Mouse (Mus musculus): Measurements from ENCODE around the gene Acaca. TPM values are rescaled to one million over a fixed set of nuclear protein-coding genes. Genes with fewer than 3 reads are reported as not detected.

Acaca gene
- polyA plus RNA-seq, 1 experiment from 2014 or later: 5.5 TPM

GRCm38 (mm10) chr11:84271948-84272347 is 142.5 kb downstream of the Acaca start:
- H3K4me3 ChIP-seq (replicated peaks; ENCODE audit: low read depth, low read length): no peak overlapping the region
- H3K27me3 ChIP-seq (ENCODE audit: insufficient read depth, low read length): no peaks in the 10 kb centered on the region
- DNase-seq (ENCODE audit: low spot score): peak; percentile 11
- TF ChIP-seq CTCF (IDR thresholded peaks at IDR 0.05; ENCODE audit: low read depth): no peak
- H3K27ac ChIP-seq: no peak overlapping the region
- H3K36me3 ChIP-seq (ENCODE audit: insufficient read depth, low read length): peaks cover 1% of the 10 kb centered on the region; the same call in 1 of the 2 replicates
- 57% methylated on average over 10 of the region's 10 CpGs for WGBS
- no peak for ATAC-seq (replicated peaks; ENCODE audit: low FRiP score, low read depth)
- H3K9me3 ChIP-seq (replicated peaks; ENCODE audit: low read length): no peaks in the 10 kb centered on the region
- no peak overlapping the region for H3K9ac ChIP-seq (ENCODE audit: low read depth, low read length)
- no peak overlapping the region for H3K4me2 ChIP-seq (ENCODE audit: low read length)
- H3K4me1 ChIP-seq (replicated peaks; ENCODE audit: insufficient read depth, low read length): no peaks in the 10 kb centered on the region

- peaks cover 6% of the 10 kb centered on the region; the same call in 1 of the 2 replicates for H3K36me3 ChIP-seq (ENCODE audit: insufficient read depth, low read length)
- no peak overlapping the region for H3K4me2 ChIP-seq (ENCODE audit: low read length)
- WGBS: 76% methylated on average over 3 of the region's 3 CpGs
- no peaks in the 10 kb centered on the region for H3K9me3 ChIP-seq (replicated peaks; ENCODE audit: low read length)
- no peak for TF ChIP-seq CTCF (IDR thresholded peaks at IDR 0.05; ENCODE audit: low read depth)
- H3K27me3 ChIP-seq (ENCODE audit: insufficient read depth, low read length): no peaks in the 10 kb centered on the region
- DNase-seq (ENCODE audit: low spot score) (no peak), ATAC-seq (replicated peaks; ENCODE audit: low FRiP score, low read depth) (no peak)
- H3K4me3 ChIP-seq (replicated peaks; ENCODE audit: low read depth, low read length): no peak overlapping the region
- H3K4me1 ChIP-seq (replicated peaks; ENCODE audit: insufficient read depth, low read length): no peaks in the 10 kb centered on the region
- no peak overlapping the region for H3K27ac ChIP-seq
- H3K9ac ChIP-seq (ENCODE audit: low read depth, low read length): no peak overlapping the region
Observed at GRCm38 (mm10) chr11:84272574-84272973, 143.1 kb downstream of the Acaca start.

GRCm38 (mm10) chr11:84276979-84277378 is 147.5 kb downstream of the Acaca start:
- Histone ChIP-seq H3K9me3 (replicated peaks; ENCODE audit: low read length) (no peaks in the 10 kb centered on the region), H3K4me2 (ENCODE audit: low read length) (no peak overlapping the region), H3K9ac (ENCODE audit: low read depth, low read length) (no peak overlapping the region), H3K27ac (no peak overlapping the region), H3K4me3 (replicated peaks; ENCODE audit: low read depth, low read length) (no peak overlapping the region), H3K4me1 (replicated peaks; ENCODE audit: insufficient read depth, low read length) (no peaks in the 10 kb centered on the region), H3K36me3 (ENCODE audit: insufficient read depth, low read length) (peaks cover 6% of the 10 kb centered on the region; the same call in 1 of the 2 replicates), H3K27me3 (ENCODE audit: insufficient read depth, low read length) (no peaks in the 10 kb centered on the region)
- no peak for TF ChIP-seq CTCF (IDR thresholded peaks at IDR 0.05; ENCODE audit: low read depth)
- ATAC-seq (replicated peaks; ENCODE audit: low FRiP score, low read depth) (no peak), DNase-seq (ENCODE audit: low spot score) (no peak)
- 61% methylated on average over 5 of the region's 5 CpGs for WGBS

- H3K27ac ChIP-seq: no peak overlapping the region
- H3K4me1 ChIP-seq (replicated peaks; ENCODE audit: insufficient read depth, low read length): no peaks in the 10 kb centered on the region
- H3K27me3 ChIP-seq (ENCODE audit: insufficient read depth, low read length): no peaks in the 10 kb centered on the region
- ATAC-seq (replicated peaks; ENCODE audit: low FRiP score, low read depth): no peak
- no peaks in the 10 kb centered on the region for H3K9me3 ChIP-seq (replicated peaks; ENCODE audit: low read length)
- peaks cover 6% of the 10 kb centered on the region; the same call in 1 of the 2 replicates for H3K36me3 ChIP-seq (ENCODE audit: insufficient read depth, low read length)
- peak; percentile 45 for TF ChIP-seq CTCF (IDR thresholded peaks at IDR 0.05; ENCODE audit: low read depth)
- no peak overlapping the region for H3K9ac ChIP-seq (ENCODE audit: low read depth, low read length)
- WGBS: 79% methylated on average over 5 of the region's 5 CpGs
- H3K4me2 ChIP-seq (ENCODE audit: low read length): no peak overlapping the region
- no peak overlapping the region for H3K4me3 ChIP-seq (replicated peaks; ENCODE audit: low read depth, low read length)
- DNase-seq (ENCODE audit: low spot score): no peak
Observed at GRCm38 (mm10) chr11:84281280-84281679, 151.8 kb downstream of the Acaca start.

- no peak overlapping the region for H3K4me2 ChIP-seq (ENCODE audit: low read length)
- no peak overlapping the region for H3K27ac ChIP-seq
- 92% methylated on average over 7 of the region's 7 CpGs for WGBS
- ATAC-seq (replicated peaks; ENCODE audit: low FRiP score, low read depth) (no peak), DNase-seq (ENCODE audit: low spot score) (no peak)
- no peaks in the 10 kb centered on the region for H3K4me1 ChIP-seq (replicated peaks; ENCODE audit: insufficient read depth, low read length)
- no peaks in the 10 kb centered on the region for H3K27me3 ChIP-seq (ENCODE audit: insufficient read depth, low read length)
- TF ChIP-seq CTCF (IDR thresholded peaks at IDR 0.05; ENCODE audit: low read depth): no peak
- H3K9me3 ChIP-seq (replicated peaks; ENCODE audit: low read length): no peaks in the 10 kb centered on the region
- no peak overlapping the region for H3K9ac ChIP-seq (ENCODE audit: low read depth, low read length)
- H3K4me3 ChIP-seq (replicated peaks; ENCODE audit: low read depth, low read length): no peak overlapping the region
- H3K36me3 ChIP-seq (ENCODE audit: insufficient read depth, low read length): no peaks in the 10 kb centered on the region
Observed at GRCm38 (mm10) chr11:84282944-84283703, 153.7 kb downstream of the Acaca start.

- Histone ChIP-seq H3K27me3 (ENCODE audit: insufficient read depth, low read length) (no peaks in the 10 kb centered on the region), H3K36me3 (ENCODE audit: insufficient read depth, low read length) (no peaks in the 10 kb centered on the region), H3K4me3 (replicated peaks; ENCODE audit: low read depth, low read length) (no peak overlapping the region), H3K9ac (ENCODE audit: low read depth, low read length) (no peak overlapping the region), H3K4me1 (replicated peaks; ENCODE audit: insufficient read depth, low read length) (no peaks in the 10 kb centered on the region), H3K27ac (no peak overlapping the region), H3K9me3 (replicated peaks; ENCODE audit: low read length) (no peaks in the 10 kb centered on the region), H3K4me2 (ENCODE audit: low read length) (no peak overlapping the region)
- TF ChIP-seq CTCF (IDR thresholded peaks at IDR 0.05; ENCODE audit: low read depth): no peak
- ATAC-seq (replicated peaks; ENCODE audit: low FRiP score, low read depth): no peak
- peak; percentile 14 for DNase-seq (ENCODE audit: low spot score)
- WGBS: 40% methylated on average over 3 of the region's 3 CpGs
Observed at GRCm38 (mm10) chr11:84290781-84291180, 161.3 kb downstream of the Acaca start.

Data from kidney, postnatal 0 days (tissue).